Mouse (Mus musculus): ENCODE measurements around the gene Gpr84.

- TF ChIP-seq GATA1 (IDR thresholded peaks at IDR 0.05; ENCODE audit: low read length), result no peak
- no peak for TF ChIP-seq TAL1 (IDR thresholded peaks at IDR 0.05; ENCODE audit: low read length)
Measured at GRCm38 (mm10) chr15:103342415-103342814, 32.0 kb upstream of the Gpr84 start.

Measured in erythroblast, embryonic 14.5 days (primary cell).